10 mouse cellular contexts compared by ENCODE assay signal in the genomic region with DNA sequence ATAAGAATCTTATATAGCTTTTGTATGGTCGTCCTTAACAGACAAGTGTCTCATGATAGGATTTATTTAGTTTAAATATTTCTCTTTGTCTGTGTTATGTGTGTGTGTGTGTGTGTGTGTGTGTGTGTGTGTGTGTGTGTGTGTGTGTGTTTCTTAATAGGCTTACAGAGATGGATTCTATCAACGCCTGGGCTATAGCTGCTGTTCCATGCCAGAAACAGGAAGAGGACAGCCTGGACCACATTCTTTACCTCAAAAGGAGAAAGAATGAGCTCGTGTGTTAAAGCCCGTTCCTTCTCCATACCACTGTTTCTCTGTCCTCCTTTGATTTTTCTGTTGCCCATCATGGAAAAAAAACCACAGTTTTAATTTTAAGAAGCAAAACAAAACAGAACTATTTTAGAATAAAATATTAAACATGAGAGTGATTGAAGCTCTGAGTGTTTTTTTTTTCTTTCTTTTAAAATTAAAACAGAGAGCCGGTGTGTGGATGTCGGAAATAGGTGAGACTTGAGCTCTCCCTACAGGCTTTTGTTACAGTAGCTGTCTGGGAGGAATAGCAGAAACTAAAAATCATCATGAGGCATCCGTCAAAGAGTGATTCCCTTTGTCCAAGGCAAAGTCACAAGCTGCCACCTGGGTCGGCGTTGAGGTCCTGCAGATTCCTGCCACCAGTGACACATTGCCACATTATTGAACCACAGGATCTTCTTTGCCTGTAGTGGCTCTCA.
DNase-seq lines count a peak whose midpoint lies in the region; ATAC-seq and TF ChIP-seq lines count a peak whose summit lies in the region.
"Had no signal": no experiment of that assay in that cellular context is flagged by ENCODE, and none has a peak within 500 bp of the region (broad histone marks: within the 10 kb centered on the region; RNA-seq: fewer than 3 reads in every experiment).

No protein-coding gene starts in this region.

- TF ChIP-seq EP300 in heart, postnatal 0 days (IDR thresholded peaks at IDR 0.05; ENCODE audit: low read depth) = no peak
- no peak for TF ChIP-seq EP300 in lung, postnatal 0 days (IDR thresholded peaks at IDR 0.05)

- 46% methylated on average over 9 of the region's 9 CpGs for whole genome bisulfite sequencing in forebrain, postnatal 0 days
- WGBS in forebrain, embryonic 11.5 days = 73% methylated on average over 9 of the region's 9 CpGs
- WGBS in heart, postnatal 0 days = 27% methylated on average over 9 of the region's 9 CpGs
- 46% methylated on average over 9 of the region's 9 CpGs for WGBS in lung, postnatal 0 days

- no peaks in the 10 kb centered on the region for H3K36me3 ChIP-seq in forebrain, postnatal 0 days (ENCODE audit: insufficient read depth)
- H3K36me3 ChIP-seq in forebrain, embryonic 11.5 days (ENCODE audit: control insufficient read depth, insufficient read depth, low read length) = no peaks in the 10 kb centered on the region
- H3K36me3 ChIP-seq in heart, postnatal 0 days (replicated peaks; ENCODE audit: control insufficient read depth, insufficient read depth, low read length) = no peaks in the 10 kb centered on the region
- H3K36me3 ChIP-seq in lung, postnatal 0 days (ENCODE audit: insufficient read depth, low read length) = no peaks in the 10 kb centered on the region
- H3K36me3 ChIP-seq: midbrain, embryonic 13.5 days had no signal

- peak; percentile 50; the same call in 1 of the 2 replicates for ATAC-seq in forebrain, postnatal 0 days
- no peak for ATAC-seq in forebrain, embryonic 11.5 days (replicated peaks; ENCODE audit: low FRiP score)
- ATAC-seq in heart, postnatal 0 days (ENCODE audit: insufficient read depth, low read depth) = peak; percentile 67; the same call in 1 of the 2 replicates
- ATAC-seq in lung, postnatal 0 days = 0 out of 2 replicates have a peak, but pooled peaks have one; percentile 25
- ATAC-seq in inflammation-experienced regulatory T-cells, adult 6 months = no peak
- ATAC-seq: midbrain, embryonic 13.5 days had no signal

- peak; percentile 30 for TF ChIP-seq CTCF in forebrain, postnatal 0 days (IDR thresholded peaks at IDR 0.05; ENCODE audit: low read depth)
- no peak; the same call in 1 of the 2 replicates for TF ChIP-seq CTCF in heart, postnatal 0 days (IDR thresholded peaks at IDR 0.05; ENCODE audit: low read depth)
- TF ChIP-seq CTCF in lung, postnatal 0 days (IDR thresholded peaks at IDR 0.05) = no peak

- DNase-seq in forebrain, postnatal 0 days = peak; percentile 24
- no peak for DNase-seq in forebrain, embryonic 11.5 days (ENCODE audit: low spot score)
- DNase-seq in heart, postnatal 0 days (ENCODE audit: low spot score) = peak; percentile 43
- DNase-seq in heart, postnatal 36 days = no peak
- peak; percentile 17 for DNase-seq in lung, postnatal 0 days (ENCODE audit: low spot score)
- DNase-seq in lung, postnatal 36 days = no peak
- DNase-seq in layer of hippocampus, postnatal 10 days (ENCODE audit: low spot score in 2 of 2) = no peak
- DNase-seq: thymus, postnatal 14 days had no signal

- no peaks in the 10 kb centered on the region for H3K27me3 ChIP-seq in forebrain, postnatal 0 days (ENCODE audit: insufficient read depth, low read length)
- H3K27me3 ChIP-seq in forebrain, embryonic 11.5 days (ENCODE audit: control insufficient read depth, insufficient read depth, low read length) = no peaks in the 10 kb centered on the region
- no peaks in the 10 kb centered on the region for H3K27me3 ChIP-seq in heart, postnatal 0 days (ENCODE audit: control insufficient read depth, insufficient read depth, low read length)
- H3K27me3 ChIP-seq in lung, postnatal 0 days (replicated peaks; ENCODE audit: insufficient read depth, low read length) = no peaks in the 10 kb centered on the region
- H3K27me3 ChIP-seq: midbrain, embryonic 13.5 days had no signal

- H3K4me2 ChIP-seq in forebrain, postnatal 0 days (ENCODE audit: low read depth) = peak overlapping the region; percentile 17; the same call in 1 of the 2 replicates
- no peak overlapping the region for H3K4me2 ChIP-seq in forebrain, embryonic 11.5 days (ENCODE audit: low read depth, low read length, severe bottlenecking)
- H3K4me2 ChIP-seq in heart, postnatal 0 days (ENCODE audit: low read depth, low read length) = no peak overlapping the region; the same call in 1 of the 2 replicates
- no peak overlapping the region for H3K4me2 ChIP-seq in lung, postnatal 0 days (replicated peaks; ENCODE audit: low read depth, low read length)
- H3K4me2 ChIP-seq: midbrain, embryonic 13.5 days had no signal

- H3K4me3 ChIP-seq in forebrain, postnatal 0 days (ENCODE audit: low read depth, low read length) = no peak overlapping the region
- H3K4me3 ChIP-seq in forebrain, embryonic 11.5 days (ENCODE audit: low read depth, low read length) = no peak overlapping the region
- H3K4me3 ChIP-seq in heart, postnatal 0 days (ENCODE audit: low read depth, low read length) = no peak overlapping the region
- H3K4me3 ChIP-seq in lung, postnatal 0 days (ENCODE audit: low read depth, low read length) = no peak overlapping the region
- H3K4me3 ChIP-seq: midbrain, embryonic 13.5 days had no signal

- 0 out of 2 replicates have a peak overlapping the region, but pooled peaks have one; percentile 35 for H3K27ac ChIP-seq in forebrain, postnatal 0 days (ENCODE audit: low read depth, low read length)
- H3K27ac ChIP-seq in forebrain, embryonic 11.5 days (ENCODE audit: low read depth, low read length) = no peak overlapping the region
- no peak overlapping the region; the same call in 1 of the 2 replicates for H3K27ac ChIP-seq in heart, postnatal 0 days (ENCODE audit: low read depth)
- H3K27ac ChIP-seq in lung, postnatal 0 days (ENCODE audit: low read length) = no peak overlapping the region
- H3K27ac ChIP-seq: midbrain, embryonic 13.5 days had no signal

- intact Hi-C loops in heart, postnatal 36 days (cut with DNase I) = no loop called here

- no peak overlapping the region for H3K9ac ChIP-seq in forebrain, postnatal 0 days
- no peak overlapping the region for H3K9ac ChIP-seq in forebrain, embryonic 11.5 days (ENCODE audit: low read length)
- H3K9ac ChIP-seq in heart, postnatal 0 days (replicated peaks; ENCODE audit: low read depth, low read length) = no peak overlapping the region
- no peak overlapping the region for H3K9ac ChIP-seq in lung, postnatal 0 days (replicated peaks; ENCODE audit: low read depth)
- H3K9ac ChIP-seq: midbrain, embryonic 13.5 days had no signal

- H3K9me3 ChIP-seq in forebrain, postnatal 0 days (ENCODE audit: low read length) = no peaks in the 10 kb centered on the region
- no peaks in the 10 kb centered on the region for H3K9me3 ChIP-seq in forebrain, embryonic 11.5 days (ENCODE audit: control insufficient read depth, low read length)
- no peaks in the 10 kb centered on the region for H3K9me3 ChIP-seq in heart, postnatal 0 days (replicated peaks; ENCODE audit: control insufficient read depth, low read length)
- H3K9me3 ChIP-seq in lung, postnatal 0 days (ENCODE audit: low read length) = no peaks in the 10 kb centered on the region
- H3K9me3 ChIP-seq: midbrain, embryonic 13.5 days had no signal

- H3K4me1 ChIP-seq in forebrain, postnatal 0 days (ENCODE audit: insufficient read depth) = no peaks in the 10 kb centered on the region; the same call in 1 of the 2 replicates
- H3K4me1 ChIP-seq in forebrain, embryonic 11.5 days (replicated peaks; ENCODE audit: control insufficient read depth, insufficient read depth, low read length) = no peaks in the 10 kb centered on the region
- H3K4me1 ChIP-seq in heart, postnatal 0 days (ENCODE audit: control insufficient read depth, insufficient read depth) = no peaks in the 10 kb centered on the region
- H3K4me1 ChIP-seq in lung, postnatal 0 days (ENCODE audit: insufficient read depth, low read depth, low read length) = no peaks in the 10 kb centered on the region
- H3K4me1 ChIP-seq: midbrain, embryonic 13.5 days had no signal

Comparison
In these comparisons a context has a peak if more than half of its experiments do, and no peak if none do; other contexts are left out.
1. ATAC-seq: peak in forebrain, postnatal 0 days (single experiment), heart, postnatal 0 days (single experiment) and lung, postnatal 0 days (single experiment); none in forebrain, embryonic 11.5 days (single experiment) and inflammation-experienced regulatory T-cells, adult 6 months (single experiment).
2. DNase-seq: peak in forebrain, postnatal 0 days (single experiment), heart, postnatal 0 days (single experiment) and lung, postnatal 0 days (single experiment); none in forebrain, embryonic 11.5 days (single experiment), heart, postnatal 36 days (0 of 2), lung, postnatal 36 days (single experiment) and layer of hippocampus, postnatal 10 days (0 of 2).